Mouse (Mus musculus) layer of hippocampus, adult 2 months (tissue): ENCODE measurements around the gene Rab4a. TPM values are rescaled to one million over a fixed set of nuclear protein-coding genes. Genes with fewer than 3 reads are reported as not detected.
A peak's percentile ranks its signal among the peaks of the same experiment; 100 is the strongest.

ENCODE experiments used
- DNase-seq, 2 experiments: peaks; one replicate each; pipeline ENCODE4 v3.0.0; 2022; ENCODE audit warnings: low spot score in 2 of 2
- H3K27ac ChIP-seq: fragments of 200-600 bp; 2 replicates; pipeline ENCODE4 v1.8.1; 2022
- H3K4me3 ChIP-seq: fragments of 200-600 bp; 2 replicates; pipeline ENCODE4 v1.8.1; 2022; ENCODE audit warnings: mild to moderate bottlenecking
- CTCF ChIP-seq: fragments of 200-600 bp; conservative IDR thresholded peaks from 2 replicates; pipeline ENCODE4 v1.8.1; 2022; ENCODE audit warnings: antibody characterized with exemption, mild to moderate bottlenecking, moderate library complexity
- total RNA-seq, 2 experiments: library from RNA; stranded (reverse); gene quantifications; 2 replicates each; pipeline ENCODE4 v1.2.3; 2021

The Rab4a gene
- total RNA-seq, 2 experiments from 2014 or later = 41.8 to 48.0 TPM

DNA sequence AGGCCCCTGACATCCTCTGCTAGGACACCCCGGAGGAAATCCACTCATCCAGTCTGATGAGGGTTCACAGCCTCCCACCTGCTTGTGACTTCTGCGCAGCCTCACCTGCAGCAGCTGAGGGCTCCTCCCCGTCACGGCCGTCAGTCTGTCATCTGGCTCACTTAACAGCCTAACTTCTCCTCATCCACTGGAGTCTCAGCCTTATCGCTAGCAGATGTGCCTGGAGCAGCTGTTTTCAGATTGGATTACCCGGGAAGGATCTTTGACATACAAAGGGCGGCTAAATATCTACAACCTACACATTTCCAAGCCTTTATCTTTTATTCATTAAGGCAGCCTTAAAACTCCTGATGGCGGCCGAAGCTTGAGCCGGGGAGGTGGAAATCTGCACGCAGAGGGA, 32.3 kb upstream of the Rab4a start:
- H3K27ac ChIP-seq = no peak overlapping the region
- DNase-seq = no peak
- no peak overlapping the region for H3K4me3 ChIP-seq
- no peak for TF ChIP-seq CTCF

DNA sequence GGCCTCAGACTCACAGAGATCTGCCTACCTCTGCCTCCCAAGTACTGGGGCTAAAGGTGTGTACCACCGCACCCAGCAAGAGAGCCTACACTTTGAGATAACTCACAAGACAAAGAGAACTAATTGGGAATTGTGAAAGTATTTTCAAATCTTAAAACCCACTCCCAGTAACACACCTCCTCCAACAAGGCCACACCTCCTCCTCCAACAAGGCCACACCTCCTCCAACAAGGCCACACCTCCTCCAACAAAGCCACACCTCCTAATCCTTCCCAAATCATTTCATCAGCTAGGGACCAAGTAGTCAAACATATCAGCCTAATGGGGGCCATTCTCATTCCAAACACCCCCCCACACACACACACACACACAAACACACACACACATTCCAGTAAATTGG, 31.3 kb upstream of the Rab4a start:
- no peak for TF ChIP-seq CTCF
- no peak overlapping the region for H3K4me3 ChIP-seq
- H3K27ac ChIP-seq = no peak overlapping the region
- no peak for DNase-seq

DNA sequence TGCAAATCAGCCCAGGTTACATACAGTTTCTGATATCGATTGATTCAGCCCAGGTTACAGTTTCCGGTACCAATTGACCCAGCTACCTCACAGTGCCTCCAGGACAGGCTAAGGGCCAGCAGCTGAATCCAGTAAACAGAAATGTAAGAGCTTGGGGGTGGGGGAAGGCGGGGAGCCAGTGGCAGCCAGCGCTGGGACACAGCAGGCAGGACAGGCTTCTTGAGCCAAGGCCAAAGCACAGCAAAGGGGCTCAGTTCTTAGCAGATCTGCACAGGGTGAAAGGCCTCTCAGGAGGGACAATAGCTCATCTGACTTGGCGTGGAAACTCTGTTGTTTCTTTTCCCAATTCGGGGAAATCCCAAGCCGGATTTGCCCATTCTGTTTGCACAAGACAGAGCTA, 28.5 kb upstream of the Rab4a start:
- TF ChIP-seq CTCF = no peak
- H3K27ac ChIP-seq = peak overlapping the region; percentile 68
- no peak overlapping the region for H3K4me3 ChIP-seq
- DNase-seq = peak in 1 of 2 experiments; percentile 40

DNA sequence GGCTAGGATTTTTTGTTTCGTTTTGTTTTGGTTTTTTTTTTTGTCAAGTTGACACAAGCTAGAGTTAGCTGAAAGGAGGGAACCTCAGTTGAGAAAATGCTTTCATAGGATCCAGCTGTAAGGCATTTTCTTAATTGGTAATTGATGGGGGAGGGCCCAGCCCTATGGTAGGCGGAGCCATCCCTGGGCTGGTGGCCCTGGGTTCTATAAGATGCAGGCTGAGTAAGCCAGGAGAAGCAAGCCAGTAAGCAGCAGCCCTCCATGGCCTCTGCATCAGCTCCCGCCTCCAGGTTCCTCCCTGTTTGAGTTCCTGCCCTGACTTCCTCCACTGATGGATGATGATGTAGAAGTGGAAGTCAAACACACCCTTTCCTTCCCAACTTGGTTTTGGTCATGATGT, 25.3 kb upstream of the Rab4a start:
- no peak for TF ChIP-seq CTCF
- DNase-seq = no peak
- Histone ChIP-seq H3K4me3 (no peak overlapping the region), H3K27ac (no peak overlapping the region)

DNA sequence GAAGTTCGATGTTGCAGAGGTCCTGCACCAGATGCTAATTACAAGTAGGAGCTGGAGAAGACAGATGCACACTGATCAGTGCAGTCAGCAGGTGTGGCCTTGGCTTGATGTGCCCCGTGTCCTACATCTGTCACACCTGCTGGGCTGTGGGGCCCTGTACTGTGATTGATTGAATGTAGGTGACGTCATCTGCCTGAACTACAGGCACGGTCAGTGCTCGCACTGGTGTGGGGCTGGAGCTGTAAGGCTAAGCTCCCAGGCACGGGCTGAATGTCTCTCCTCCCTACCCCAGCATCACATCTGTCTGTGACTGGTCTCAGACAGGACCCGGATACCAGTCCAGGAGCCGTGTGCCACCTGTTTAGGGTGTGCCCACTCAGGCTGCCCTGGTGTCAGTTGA, 24.5 kb upstream of the Rab4a start:
- H3K4me3 ChIP-seq = no peak overlapping the region
- no peak overlapping the region for H3K27ac ChIP-seq
- no peak for DNase-seq
- no peak for TF ChIP-seq CTCF

DNA sequence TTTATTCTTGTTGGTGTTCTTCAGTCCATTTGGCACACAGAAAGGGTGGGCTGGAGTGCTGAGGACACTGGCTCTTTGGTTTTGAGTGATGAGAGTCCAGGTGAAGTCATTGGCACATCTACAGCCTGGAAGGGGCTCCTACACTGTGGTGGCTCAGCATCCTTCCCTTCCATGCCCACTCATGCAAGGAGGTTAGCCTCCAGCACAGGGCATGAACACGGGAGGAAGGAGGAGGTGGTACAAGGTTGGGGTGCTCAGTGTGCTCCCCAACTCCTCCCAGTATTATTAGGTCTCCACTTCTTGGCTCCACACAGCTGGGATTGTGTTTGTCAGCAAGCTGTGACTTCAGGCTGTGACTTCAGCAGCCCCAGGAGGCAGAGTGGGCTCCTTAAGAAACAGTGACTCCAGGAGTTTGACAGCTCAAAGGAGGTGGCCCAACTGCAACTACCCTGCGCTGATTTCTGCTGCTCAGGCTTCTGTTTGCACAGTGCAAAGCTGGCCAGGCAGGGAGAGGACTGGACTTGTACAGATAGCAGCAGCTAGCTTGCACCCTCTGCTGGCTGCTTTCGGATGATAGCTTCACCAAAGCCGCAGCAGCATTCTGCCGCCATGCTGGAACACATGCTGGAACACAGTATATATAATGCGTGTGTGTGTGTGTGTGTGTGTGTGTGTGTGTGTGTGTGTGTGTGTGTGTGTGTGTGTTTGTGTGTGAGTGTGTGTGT, 22.1 kb upstream of the Rab4a start:
- peak; percentile 80 for TF ChIP-seq CTCF
- peak overlapping the region; percentile 63 for H3K27ac ChIP-seq
- H3K4me3 ChIP-seq = no peak overlapping the region
- peak; percentile 77 to 86 for DNase-seq

DNA sequence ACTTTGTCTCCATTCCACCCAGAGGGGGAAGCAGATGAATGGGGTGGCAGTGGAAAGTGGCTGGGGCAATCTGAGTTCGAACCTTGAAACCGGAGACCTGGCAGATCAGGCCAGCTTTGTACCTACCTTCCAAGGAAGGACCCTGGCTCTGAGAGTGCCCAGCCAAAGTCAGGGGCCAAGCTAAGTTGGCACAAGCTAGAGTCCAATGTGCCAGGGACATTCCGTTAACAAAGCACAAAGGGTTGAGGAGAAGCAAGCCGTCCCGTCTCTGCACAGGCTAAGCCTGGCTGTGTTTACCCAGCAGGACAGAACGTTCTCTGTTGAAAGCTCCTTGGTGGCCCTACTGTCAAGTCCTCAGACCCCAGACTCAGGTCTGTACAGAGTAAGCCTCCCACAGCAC, 19.6 kb upstream of the Rab4a start:
- Histone ChIP-seq H3K27ac (peak overlapping the region; percentile 90), H3K4me3 (no peak overlapping the region)
- TF ChIP-seq CTCF = no peak
- DNase-seq = peak in 1 of 2 experiments; percentile 49

DNA sequence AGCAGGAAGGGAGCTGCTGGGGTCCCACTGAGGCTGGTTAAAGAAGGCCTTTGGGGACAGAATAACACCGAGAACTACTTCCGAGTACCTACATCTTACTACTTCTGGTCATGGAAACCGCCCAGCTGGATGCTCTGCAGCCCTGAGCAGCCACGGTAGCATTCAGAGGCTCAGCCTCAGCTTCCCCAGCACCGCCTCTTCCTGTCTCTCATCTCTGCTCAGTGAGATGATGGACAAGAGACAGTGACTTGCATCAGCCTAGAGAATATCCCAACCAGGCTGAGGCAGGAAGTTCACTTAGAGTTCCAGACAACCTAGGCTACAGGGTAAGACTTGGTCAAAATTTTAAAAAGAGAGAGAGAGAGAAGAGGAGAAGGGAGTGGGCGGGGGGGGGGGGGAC, 19.1 kb upstream of the Rab4a start:
- DNase-seq = no peak
- H3K27ac ChIP-seq = peak overlapping the region; percentile 90

DNA sequence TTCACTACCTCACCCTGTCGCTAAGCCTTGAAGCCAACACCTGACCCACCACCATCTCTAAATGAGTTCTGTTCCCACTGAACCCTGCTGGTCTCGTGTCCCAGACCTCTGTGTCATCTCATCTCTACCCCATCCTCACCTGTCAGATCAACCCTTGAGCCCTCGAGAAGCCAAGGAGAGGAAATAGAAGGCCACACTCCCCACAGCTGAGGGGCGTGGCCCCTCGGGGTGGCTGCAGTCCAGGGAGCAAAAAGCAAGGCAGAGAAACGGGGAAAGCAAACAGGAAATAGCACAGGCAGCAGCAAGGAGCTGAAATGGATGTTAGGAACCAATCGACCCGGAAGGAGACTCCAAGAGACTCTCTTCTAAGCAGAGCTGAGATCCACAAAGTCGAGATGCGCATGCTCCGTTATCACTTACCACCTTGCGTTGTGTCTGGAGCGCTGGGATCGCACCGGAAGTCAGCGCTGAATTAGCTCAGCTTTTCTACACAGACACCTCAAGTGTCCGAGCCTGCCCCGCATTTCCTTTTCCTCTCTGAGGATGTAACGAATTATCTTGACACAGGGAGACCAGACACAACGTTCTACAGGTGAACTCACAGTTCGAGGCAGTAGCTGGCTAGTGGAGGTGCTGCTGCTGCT, 18.4 kb upstream of the Rab4a start:
- no peak overlapping the region for H3K4me3 ChIP-seq
- H3K27ac ChIP-seq = peak overlapping the region; percentile 90
- no peak for DNase-seq
- no peak for TF ChIP-seq CTCF

More for the DNA sequence above, 19.1 kb upstream of the Rab4a start:
- no peak overlapping the region for H3K4me3 ChIP-seq
- TF ChIP-seq CTCF = no peak

DNA sequence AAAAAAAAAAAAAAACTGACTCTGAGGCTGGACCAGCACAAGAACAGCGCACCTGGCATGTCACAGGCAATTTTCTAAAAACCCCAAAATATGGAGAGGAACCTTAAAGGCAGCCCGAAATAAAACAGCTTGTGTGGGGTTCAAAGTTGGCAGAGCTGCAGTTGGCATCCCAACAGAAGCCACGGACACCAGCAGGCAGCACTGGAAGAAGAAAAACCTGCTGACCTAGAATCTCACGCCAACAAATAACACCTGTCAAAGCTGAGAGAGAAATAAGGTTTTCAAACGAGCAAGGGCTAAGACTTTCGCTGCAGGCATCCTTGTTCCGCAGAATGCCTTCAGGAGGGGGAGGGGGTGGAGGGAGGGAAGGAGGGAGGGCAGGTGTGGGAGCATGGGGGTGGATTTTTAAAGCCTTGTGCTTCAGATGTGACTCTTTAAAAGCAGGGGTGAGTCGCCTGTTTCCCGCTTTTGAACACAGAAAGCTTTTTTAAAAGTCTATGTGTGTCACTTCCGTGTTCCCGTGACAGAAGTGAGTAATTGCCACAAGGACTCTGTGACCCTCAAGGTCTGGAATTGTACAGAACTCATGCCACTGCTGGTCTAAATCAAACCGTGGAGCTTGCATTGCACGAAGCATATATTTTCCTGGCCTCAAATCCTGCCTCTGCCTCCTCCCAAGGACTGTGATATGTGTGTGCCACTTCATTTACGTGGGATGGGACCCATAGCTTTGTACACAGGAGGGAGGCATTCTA, 17.2 kb upstream of the Rab4a start:
- no peak for DNase-seq
- H3K4me3 ChIP-seq = no peak overlapping the region
- TF ChIP-seq CTCF = no peak
- H3K27ac ChIP-seq = peak overlapping the region; percentile 61; the same call in 1 of the 2 replicates

DNA sequence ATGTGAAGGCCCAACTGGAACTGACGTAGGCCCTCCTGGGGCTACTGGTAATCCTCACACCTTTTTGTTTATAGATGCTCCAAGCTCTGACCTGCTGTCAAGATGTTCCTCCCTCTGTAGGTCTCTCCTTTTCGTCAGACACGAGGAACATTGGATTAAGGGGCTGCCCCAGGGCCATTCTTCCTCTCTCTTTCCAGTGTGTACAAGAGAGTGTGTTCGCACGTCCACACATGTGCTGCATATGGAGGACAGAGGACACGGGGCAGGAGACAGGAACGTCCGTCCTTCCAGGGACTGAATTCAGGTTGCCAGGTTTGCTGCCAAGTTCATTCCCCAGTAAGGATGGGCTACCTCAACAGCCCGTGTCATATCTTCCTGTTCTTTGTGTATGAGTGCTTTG, 16.3 kb upstream of the Rab4a start:
- no peak for TF ChIP-seq CTCF
- Histone ChIP-seq H3K4me3 (no peak overlapping the region), H3K27ac (peak overlapping the region; percentile 61; the same call in 1 of the 2 replicates)
- DNase-seq = no peak

DNA sequence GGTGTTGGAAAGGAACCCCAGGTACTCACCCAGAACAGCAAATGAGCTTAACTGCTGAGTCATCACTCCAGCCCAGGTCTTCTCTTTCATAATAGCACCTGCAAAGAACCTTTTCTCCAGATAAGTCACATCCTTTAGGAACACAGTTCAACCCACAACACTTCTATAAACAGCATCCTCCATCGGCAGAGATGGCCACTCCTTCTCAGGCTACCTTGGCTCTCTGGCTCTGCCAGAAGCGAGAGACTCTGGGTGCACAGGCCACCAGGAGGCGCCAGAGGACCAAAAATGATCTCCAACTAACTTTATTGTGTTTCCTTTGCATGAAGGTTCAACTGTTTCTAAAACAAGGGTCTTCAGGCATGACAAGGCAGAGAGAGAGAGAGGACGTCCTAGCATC, 15.8 kb upstream of the Rab4a start:
- no peak overlapping the region for H3K4me3 ChIP-seq
- peak; percentile 94 for TF ChIP-seq CTCF
- peak overlapping the region; percentile 61; the same call in 1 of the 2 replicates for H3K27ac ChIP-seq
- DNase-seq = peak; percentile 81 to 94

DNA sequence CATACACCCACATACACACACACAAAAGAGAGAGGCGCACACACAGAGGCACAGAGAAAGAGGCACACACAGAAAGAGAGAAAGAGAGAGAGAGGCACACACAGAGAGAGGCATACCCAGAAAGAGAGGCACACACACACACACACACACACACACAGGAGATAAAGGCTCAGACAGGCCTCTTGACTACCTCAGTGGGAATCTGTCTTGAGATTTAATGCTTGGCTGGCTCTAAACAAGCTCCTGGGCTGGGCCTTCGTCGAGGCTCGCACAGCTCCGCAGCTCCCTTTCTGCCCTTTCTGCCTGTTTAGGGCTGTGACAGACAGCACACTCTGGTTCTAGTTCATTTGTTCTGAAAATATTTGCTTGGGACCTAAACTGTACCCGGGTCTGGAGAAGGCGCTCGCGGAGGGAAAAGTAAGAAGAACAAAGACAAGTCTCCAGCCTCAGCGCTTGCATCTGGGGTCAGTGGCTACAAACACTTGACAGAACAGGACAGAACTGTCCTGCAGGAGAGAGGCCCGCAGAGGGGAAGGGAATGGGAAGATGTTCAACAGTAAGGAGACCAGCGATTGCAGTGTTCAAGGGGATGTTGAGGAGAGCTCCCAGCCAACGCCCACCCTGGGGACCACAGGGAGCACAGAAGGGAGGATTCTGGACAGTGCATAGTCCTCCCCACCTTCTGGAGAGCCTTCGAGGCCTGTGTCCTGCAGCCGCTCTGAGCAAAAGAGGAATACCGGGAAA, 14.5 kb upstream of the Rab4a start:
- TF ChIP-seq CTCF = no peak
- H3K4me3 ChIP-seq = no peak overlapping the region
- no peak for DNase-seq
- H3K27ac ChIP-seq = no peak overlapping the region
